Mouse (Mus musculus) WW6 (cell line): ENCODE results near the gene Sesn1.

ENCODE experiments used
- DNase-seq: peaks from one replicate; pipeline ENCODE4 v3.0.0-alpha.2; 2013; ENCODE audit warnings: low read depth, low spot score

The Sesn1 gene

DNA sequence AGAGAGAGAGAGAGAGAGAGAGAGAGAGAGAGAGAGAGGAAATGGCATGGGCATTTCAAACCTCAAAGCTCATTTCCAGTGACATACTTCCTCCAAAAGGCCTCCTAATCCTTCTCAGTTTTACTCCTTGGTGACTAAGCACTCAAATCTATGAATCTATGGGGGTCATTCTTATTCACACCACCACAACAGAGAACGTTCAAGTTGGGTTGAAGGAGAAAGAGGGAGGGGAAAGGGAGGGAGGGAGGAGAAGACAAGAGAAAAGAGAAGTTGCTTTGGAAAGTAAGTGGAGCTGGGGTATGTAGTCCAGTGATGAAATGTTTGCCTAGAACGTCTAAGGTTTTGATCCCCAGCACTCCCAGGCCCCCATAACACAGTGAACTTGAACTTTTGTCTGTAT is 60.4 kb downstream of the Sesn1 start:
- DNase-seq = no peak

DNA sequence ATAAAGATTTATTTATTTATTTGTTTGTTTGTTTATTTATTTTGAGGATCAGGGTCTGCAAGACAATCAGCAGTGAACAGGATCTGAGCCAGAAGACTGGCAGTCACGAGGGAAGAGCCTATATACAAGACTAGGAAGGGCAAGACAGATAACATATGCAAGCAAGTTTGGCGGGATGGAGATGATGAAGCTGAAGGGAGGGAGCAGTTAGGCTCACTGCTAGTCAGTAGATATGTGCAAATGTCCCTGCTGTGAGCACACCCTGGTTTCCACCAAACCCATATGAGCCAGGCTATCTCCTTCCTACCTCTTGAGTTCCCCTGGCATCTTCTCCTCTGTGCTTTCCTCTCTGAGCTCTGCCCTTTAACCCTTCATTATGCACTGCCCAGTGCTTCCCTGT is 61.8 kb downstream of the Sesn1 start:
- no peak for DNase-seq

DNA sequence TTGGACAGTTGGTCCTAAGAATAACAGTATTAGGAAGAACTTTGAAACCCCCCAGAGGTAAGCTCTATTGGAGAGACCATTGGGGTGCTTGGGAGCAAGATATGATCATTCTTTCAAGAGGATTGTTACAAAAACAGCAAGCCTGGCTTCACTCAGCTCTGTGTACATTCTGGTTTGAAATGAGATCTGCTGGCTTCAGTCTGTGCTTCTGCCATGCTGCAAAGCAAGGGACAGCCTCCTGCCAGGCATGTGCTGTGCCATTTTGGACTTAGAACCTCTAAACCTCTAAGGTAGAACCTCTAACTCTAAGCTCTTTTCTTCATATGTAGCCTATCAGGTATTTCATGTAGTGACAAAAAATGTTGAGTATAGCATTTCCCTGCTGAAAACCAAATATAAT is 65.9 kb downstream of the Sesn1 start:
- no peak for DNase-seq

DNA sequence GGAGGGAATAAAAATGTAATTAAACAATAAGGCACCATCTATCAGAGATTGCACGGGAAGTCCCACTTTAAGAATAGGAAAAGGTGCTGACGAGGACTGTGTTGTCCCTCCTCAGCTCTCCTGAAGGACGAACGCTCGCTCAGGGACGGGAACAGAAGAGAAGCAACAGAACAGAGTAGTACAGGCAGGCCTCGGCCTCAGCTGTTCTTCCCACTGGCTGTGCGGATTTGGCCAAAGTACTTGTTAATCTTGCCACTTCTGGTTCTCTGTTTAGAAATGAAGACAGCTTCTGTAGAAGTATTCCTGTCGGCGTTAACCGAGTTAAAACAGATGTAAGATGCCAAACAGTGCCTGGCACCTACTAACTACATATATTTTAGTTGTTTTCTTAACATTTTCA is 68.6 kb downstream of the Sesn1 start:
- no peak for DNase-seq

DNA sequence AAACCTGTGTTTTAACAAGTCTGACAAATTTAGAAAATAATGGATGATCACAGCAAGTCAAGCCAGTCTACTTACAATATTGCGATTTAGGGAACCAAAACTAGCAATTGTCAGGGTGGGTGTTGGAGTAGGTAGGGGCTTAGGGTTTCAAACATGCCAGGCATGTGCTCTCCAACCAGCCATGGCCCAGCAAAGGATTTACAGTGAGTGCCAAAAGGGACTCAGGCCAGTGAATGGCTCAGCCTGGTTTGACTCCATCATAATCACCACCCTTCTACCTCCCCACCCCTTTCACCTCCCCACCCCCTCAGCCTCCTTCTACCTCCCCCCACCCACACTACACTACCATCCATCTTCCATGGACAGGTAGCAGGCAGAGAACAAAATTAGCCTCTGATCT is 69.9 kb downstream of the Sesn1 start:
- no peak for DNase-seq

DNA sequence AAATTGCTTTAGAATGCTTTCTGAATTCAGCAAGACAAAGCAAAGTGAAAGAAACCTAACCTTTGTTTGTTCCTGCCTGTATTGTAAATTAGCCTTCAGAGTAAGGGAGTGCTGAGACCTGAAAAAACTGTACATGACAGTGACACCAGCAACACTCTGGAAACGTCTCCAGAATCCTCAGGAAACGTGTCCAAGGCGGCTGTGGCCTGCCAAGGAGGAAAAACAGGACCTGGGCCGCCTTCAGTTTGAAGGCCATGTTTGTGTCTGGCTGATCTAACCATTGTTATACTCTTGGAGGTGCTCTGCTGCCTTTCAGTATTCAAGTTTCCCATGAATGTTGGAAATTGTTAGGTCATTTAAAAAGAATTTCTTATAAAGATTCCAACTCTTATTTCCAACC is 70.5 kb downstream of the Sesn1 start:
- DNase-seq = no peak

DNA sequence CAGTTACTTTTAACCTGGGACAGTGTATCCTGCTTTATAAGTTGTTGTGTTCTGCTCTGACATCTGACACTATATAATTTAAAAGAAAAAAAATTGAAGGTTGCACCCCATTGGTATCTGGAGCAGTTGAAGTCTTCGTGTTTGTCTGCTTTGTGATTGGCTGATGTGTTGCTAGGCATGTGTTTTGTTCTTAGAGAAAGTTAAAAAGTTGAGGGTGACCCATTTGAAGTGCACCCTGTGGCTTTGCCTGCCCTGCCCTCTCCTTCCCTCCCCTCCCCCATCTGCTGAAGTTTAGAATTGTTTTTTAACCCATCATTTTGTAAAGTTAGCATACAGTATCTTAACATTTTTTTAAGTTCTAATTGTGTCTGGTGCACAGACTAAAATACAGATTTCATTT is 71.0 kb downstream of the Sesn1 start:
- no peak for DNase-seq

DNA sequence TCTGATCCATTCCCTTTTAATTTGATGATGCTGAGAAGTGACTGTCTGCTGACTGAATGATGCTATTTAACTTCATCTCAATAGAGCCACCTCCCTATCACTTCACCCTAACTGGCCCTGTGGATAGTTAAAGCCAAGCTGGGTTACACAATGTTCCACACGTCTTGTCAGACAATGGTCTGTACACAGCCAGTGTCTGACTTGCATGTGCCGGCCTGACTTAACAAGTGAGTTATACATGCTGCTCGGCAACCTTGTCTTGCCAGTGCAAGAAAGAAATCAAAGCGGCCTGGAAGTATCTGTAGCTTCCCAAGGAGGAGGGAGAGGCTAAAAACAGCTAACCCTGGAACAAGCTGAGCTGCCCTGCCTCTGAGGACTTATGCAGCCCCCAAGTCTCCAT is 71.7 kb downstream of the Sesn1 start:
- no peak for DNase-seq

DNA sequence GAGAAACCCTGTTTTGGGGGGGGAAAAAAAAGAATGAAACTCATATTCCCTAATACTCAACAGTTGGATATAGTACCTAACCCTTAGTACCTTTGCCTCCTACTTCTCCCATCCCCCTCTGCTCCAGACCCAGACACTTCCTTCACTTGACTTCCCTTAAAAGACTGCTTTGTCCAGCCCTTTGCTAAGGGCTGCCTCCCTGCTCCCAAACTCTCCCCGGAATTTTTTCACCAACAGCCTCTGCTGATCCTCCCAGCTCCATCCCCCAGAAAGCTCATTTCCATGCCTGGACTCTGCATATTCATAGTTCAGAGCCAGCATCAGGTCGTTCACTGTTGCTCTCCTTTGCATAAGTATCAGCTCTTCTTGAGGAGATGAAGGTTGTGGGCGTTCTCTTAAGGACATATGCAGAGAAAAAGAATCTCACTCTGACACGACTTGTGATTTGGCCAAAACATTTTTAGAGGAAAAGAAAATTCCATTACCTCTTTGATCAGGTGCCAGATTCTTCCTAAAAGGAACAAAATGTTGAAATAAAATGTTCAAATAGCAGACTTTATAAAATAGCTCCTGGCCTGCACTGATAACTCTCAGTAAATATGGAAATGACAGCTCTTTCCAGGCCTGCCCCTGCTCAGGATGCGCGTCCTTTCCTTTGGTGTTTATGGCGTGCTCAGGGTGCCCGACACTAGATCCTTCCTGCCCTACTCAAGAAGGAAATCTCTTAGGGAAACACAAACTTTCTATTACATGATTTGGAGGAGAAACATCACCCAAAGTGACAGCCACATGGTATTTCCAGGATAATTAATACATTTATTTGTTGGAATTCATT is 74.2 kb downstream of the Sesn1 start:
- DNase-seq = no peak

DNA sequence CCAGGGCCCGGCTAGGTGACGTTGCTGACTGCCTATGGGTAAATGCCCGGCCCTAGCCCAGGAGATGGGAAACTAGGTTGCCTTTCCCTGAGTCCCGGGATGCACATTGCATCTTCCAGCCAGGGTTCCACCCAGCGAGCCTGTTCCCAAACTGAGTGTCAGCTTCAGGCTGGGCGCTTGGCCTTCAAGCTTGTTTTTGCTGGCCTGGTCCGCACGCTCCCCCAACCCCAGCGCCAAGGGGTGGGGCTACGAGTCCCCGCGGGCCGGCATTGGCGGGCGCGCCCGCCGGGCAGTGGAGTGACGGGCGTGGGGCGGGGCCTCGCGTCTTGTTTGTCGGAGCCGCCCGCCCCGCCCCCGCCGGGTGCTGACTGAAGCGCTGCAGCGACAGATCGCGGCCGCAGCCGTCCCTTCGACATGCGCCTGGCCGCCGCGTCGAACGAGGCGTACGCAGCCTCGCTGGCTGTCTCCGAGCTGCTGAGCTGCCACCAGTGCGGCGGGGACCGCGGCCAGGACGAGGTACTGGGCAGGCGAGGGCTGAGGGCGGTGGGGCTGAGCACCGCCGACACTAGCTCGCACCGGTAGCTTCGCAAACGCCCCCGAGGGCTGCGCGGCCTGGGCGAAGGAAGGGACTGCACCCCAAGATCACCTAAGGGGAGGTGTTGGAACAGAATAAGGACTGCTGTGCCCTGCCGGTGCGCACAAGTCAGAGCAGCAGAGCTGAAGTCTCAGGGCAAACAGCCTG is 77.5 kb downstream of the Sesn1 start:
- DNase-seq = peak; percentile 78

DNA sequence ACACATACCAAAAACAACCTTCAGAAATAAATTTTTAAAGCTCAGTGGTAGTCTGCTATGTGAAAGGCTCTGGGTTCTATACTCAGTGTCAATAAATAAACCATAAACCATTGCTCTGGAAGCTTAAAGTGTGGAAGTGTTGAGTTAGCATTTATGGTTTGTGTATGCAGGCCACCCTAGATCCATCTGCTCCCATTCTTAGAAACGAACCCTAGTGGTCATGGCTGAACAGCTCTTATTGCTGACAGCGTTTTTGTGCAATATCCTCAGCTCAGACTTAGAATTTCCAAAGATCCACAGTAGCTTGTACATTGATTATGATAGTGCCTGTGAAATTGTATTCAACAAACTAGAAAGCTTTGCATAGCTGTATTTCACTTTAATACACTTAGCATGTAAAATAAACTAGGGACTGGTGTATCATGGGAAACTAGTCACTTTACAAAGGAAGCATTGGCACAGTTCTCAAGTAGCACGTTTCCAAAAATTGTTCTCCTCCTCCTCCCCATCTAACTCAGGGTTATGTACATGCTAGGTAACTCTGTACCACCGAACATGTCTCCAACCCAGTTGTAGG is 78.7 kb downstream of the Sesn1 start:
- no peak for DNase-seq

DNA sequence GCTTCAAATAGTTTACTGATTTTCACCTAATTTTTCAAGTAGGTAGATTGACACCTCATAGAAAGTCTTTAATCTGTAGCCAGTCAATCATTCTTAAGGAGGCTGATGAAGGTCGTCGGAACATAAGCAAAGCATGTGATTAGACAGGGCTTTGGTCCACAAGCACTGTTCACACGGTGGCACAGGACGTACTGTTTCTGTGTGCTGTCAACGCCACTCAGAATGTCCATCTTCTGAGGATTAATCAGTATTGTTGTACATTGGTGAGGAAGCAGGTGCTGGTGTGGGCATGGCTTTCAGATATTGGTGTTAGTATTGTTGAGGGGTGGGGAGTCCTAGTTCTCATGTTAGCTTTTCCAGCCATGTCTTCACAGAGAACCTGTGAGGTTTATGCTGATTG is 79.8 kb downstream of the Sesn1 start:
- no peak for DNase-seq

DNA sequence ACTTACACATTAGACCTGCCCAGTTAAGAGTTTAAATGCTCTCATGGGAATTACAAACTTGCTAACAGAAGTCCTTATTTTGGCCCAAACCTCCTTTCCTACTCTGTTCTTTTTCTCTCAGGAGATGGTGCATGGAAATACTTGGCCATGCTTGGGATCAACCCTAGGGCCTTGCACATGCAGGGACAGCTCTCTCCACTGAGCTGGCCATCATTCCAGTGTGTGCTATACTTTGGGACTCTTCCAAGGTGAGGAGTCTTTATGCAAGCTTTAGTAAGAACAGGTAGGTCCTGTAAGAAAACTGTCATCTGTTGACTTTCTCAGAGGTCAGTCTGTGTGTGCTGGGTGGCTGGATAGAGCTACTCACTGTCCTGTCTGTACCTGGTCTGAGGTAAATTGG is 80.8 kb downstream of the Sesn1 start:
- no peak for DNase-seq

DNA sequence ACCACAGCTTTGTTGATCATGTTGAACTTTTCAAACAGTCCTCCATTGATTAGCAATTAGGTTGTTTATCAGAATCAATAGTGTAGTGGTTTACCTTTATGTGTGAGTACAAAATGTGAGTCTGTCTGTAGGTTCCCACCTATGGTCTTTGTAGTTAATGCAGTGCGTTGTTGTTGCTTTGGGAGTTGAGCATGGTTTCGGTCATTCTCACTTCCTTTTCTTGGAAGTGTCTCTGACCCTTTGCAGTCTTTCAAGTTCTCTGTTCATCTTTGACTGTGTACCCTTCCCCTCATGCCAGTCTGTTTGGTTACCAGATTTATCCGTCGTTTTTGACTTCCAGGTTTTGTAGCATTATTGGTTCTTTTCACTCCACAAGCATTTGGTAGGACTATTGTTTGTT is 81.6 kb downstream of the Sesn1 start:
- no peak for DNase-seq

DNA sequence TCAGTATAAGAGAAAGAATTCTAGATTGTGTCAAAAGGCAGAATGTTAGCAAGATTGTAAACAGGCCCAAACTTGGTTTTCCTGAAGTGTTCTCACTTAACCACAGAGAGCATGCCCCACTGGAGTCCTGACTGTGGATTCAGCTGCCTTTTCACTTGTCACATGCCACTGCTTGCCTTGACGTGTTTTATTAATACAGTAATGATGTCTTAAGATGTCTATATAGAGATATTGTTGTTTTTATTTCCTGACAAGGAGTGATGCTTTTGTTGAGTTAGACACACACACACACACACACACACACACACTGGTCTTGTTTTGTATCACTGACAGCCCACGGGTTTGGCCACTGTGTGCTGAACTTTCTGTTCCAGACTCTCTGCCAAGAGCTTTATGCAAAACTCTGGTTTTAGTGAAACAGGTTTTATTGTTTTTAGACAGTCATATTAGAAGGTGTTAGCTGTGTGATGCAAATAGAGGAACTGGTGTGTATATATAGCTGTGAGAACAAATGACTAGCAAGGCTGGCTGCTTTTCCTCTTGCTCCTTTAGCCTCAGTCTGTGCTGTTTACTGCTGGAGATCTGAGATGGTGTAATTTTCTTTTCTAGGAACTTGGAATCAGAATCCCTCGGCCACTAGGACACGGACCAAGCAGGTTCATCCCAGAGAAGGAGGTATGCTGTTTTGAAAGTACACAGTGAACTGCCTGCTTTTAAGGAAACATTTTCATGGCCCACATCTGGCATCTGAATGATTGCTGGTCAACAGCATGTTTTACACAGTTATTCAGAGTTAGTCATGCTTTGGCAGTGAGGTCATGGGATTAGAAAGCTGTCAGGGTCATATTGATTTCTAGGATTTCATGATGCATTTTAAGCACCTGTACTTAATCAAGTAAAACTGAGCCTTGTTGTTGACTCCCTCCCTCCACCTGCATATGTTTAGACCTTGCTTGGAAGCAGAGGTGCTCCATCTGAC is 84.0 kb downstream of the Sesn1 start:
- DNase-seq = no peak

DNA sequence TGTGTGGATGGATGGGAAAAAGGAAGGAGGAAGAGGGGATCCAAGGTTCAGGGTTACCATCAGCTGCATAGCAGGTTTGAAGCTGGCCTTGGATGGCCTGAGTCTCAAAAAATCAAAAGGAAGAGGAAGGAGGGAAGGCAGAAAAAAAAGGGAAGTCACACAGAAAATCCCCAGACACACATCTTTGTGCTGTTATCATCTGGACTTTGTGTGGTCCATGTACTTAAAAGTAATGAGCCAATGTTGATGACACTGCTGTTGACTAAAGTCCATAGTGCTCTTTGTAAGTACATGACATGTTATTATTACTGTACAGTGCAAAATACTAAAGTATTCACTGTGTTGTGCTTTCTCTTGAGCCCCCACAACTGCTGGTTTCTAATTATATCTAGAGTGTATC is 86.7 kb downstream of the Sesn1 start:
- no peak for DNase-seq

DNA sequence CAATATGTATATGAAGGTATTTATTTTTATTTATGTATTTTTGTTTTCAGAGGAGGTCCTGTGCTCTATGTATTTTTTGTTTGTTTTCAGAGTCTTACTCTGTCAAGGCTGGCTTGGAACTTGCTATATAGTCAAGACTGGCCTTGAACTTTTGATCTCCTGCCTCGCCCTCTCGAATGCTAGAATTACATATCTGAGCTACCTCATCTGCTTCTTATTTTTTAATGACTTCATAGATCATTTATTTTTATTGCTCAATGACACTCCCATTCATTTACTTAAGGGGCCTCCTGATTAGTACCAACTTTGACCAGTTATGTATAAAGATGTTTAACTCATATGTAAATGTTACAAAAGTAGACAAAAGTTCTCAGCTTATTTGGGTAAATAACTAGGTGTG is 87.1 kb downstream of the Sesn1 start:
- no peak for DNase-seq

DNA sequence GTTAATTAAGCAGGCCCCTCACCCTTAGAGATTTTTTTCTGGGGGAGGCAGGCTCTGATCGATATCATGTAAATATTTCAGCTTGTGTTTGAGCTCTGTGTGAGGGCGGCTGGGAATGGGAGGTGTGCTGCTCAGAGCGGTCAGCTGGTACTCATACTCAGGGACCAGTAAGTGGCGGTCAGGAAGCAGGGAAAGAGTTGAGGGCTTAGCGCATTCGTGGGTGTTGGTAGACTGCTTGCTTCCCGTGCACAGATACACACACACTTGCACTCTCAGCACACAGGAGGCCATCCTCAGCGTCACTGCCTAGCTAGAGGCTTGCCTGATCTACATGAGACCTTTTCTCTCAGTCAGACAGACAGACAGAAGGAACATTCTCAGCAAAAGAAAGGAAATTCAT is 91.7 kb downstream of the Sesn1 start:
- DNase-seq = no peak

DNA sequence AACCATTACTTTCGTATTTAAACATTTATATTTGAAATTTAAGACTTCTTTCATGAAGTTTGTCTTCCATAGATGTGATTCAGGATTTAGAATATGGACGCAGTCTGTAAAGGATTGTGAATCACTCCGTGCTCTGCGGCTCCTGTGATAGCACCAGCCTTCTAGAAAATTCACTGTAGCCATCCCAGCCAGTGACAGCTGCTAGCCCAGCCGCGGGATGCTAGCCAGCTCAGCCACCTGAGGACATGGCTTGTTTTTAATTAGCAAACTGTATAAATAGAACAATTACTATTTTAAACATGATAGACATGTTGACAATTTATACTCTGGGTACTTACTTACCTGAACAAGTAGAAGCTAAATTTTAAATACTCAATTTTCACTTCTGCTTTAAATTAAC is 92.1 kb downstream of the Sesn1 start:
- no peak for DNase-seq

DNA sequence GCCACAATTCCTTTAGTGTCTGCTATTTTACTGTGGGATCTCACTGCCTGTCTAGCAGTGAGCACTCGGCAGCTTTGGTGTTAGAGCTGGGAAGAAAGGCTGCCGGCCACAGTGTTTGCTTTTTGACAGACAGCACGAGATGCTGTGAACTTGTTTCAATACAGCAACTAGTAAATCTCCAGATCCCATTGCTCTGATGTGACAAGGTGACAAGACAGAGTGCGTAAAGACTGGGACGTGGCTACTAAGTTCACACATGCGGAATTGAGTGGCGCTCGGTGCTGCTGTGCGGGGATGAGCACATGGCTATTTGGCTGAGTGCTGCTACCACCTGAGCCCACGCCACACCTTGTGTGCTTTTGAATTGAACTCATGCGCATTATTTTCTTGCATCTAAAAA is 97.7 kb downstream of the Sesn1 start:
- DNase-seq = no peak

DNA sequence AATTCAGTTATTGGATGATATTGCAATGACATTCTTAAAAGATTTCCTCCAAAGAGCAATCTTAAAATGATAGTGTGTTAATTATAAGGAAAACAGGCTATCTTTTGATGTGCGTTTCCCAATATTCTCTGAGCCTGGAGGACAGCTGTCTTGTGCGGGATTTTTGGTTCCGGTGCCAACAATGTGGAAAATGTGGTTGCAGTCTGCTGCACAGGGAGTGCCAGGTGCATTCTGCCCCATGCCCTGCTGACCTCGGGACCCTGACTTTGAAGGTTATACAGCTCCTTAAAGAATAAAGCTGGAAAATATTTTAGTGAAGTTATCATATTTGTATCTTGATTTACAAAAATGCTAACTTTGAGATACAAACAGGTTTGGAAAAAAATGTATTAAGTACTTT is 98.2 kb downstream of the Sesn1 start:
- no peak for DNase-seq

DNA sequence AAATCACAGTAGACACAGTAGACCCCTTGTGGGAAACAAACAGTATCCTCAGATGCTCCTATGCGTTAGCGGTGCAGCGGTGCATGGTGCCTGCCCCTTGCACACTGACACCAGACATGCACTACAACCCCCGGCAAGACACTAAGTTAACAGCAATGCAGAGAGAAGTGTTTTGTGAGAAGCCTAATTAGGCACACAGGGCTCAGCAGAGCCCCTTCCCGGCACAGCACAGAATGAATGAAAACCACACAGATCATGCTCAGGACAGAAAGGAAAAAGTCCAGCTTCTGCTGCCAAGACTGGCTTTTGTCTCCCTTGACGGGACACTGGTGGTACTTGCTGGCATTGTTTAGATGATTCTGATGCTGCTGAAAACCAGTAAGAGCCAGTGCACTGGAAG is 99.2 kb downstream of the Sesn1 start:
- DNase-seq = no peak
